Mouse (Mus musculus) forebrain, embryonic 13.5 days (tissue): ENCODE data around the gene Prkg1. TPM values are rescaled to one million over a fixed set of nuclear protein-coding genes. Genes with fewer than 3 reads are reported as not detected.

Experiments used
- ATAC-seq: fragments of 200-750 bp; cut with Nextera tagmentation; 2 replicates; pipeline ENCODE4 v1.8.0; 2017
- H3K27ac ChIP-seq: fragments of 300-500 bp; sonication (generic); 2 replicates; pipeline ENCODE4 v1.5.1; 2015; ENCODE audit warnings: inconsistent platforms, mild to moderate bottlenecking, moderate library complexity
- H3K27me3 ChIP-seq: fragments of 300-500 bp; sonication (generic); 2 replicates; pipeline ENCODE4 v1.6.1; 2015; ENCODE audit warnings: mild to moderate bottlenecking, inconsistent platforms
- H3K36me3 ChIP-seq: fragments of 300-500 bp; sonication (generic); 2 replicates; pipeline ENCODE4 v1.6.1; 2015; ENCODE audit warnings: mild to moderate bottlenecking, inconsistent platforms; ENCODE audit not compliant: poor library complexity, severe bottlenecking
- H3K4me1 ChIP-seq: fragments of 300-500 bp; sonication (generic); 2 replicates; pipeline ENCODE4 v1.6.1; 2015; ENCODE audit warnings: inconsistent platforms
- H3K4me2 ChIP-seq: fragments of 300-500 bp; sonication (generic); 2 replicates; pipeline ENCODE4 v1.6.1; 2015; ENCODE audit warnings: inconsistent platforms, mild to moderate bottlenecking, moderate library complexity
- H3K4me3 ChIP-seq: fragments of 300-500 bp; sonication (generic); 2 replicates; pipeline ENCODE4 v1.5.1; 2015; ENCODE audit warnings: mild to moderate bottlenecking, inconsistent platforms
- H3K9ac ChIP-seq: fragments of 300-500 bp; sonication (generic); 2 replicates; pipeline ENCODE4 v1.6.1; 2015; ENCODE audit warnings: mild to moderate bottlenecking, inconsistent platforms
- H3K9me3 ChIP-seq: fragments of 300-500 bp; sonication (generic); replicated peaks from 2 replicates; pipeline ENCODE4 v1.6.1; 2016; ENCODE audit warnings: inconsistent platforms
- WGBS: fragments of 180-500 bp; shearing (Covaris S2); methylation state at CpG from one replicate; pipeline ENCODE4 v1.1.7; 2015; 5-methylcytosine and 5-hydroxymethylcytosine counted together
- polyA plus RNA-seq: library from polyadenylated mRNA; unstranded; fragments of >200 nt; fragmentation: Nextera tagmentation; extraction: Ambion mirVana; gene quantifications from 2 replicates; pipeline ENCODE4 v1.2.1, GENCODE M21; 2015

Gene Prkg1
- polyA plus RNA-seq, 1 experiment from 2014 or later: 1.3 TPM

DNA sequence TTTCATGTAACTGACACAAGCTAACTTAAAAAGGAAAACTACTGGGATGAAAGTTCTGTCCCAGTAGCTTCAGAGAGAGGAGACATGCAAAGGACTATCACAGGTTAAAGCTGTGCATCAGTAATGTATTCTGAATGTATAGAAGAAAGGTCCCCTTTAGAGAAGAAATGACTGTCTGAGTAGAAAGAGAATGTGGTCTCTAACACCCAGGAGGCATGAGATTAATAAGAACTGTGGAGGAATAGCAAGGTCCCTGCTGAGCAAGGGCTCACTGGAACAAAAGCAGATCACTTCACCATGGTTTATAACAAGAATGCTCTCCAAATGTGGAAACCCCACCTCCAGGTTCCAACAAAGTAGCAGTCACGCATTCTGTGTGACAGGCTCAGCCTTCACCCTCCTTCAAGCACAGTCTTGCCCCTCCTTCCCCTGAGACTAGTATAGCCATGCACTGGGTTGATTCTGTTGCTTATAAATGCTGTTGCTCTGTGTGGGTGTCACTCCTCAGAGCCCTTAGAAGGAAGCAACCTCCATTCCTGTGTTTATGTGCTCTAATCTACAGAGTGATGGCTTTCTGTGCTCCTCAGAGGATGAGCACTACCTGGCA lies 931.7 kb downstream of the Prkg1 start:
- Histone ChIP-seq H3K4me3 (no peak overlapping the region), H3K36me3 (no peaks in the 10 kb centered on the region), H3K27ac (no peak overlapping the region), H3K4me1 (no peaks in the 10 kb centered on the region), H3K9me3 (no peaks in the 10 kb centered on the region), H3K27me3 (no peaks in the 10 kb centered on the region), H3K4me2 (no peak overlapping the region), H3K9ac (no peak overlapping the region)
- 0% methylated on average over 1 of the region's 1 CpGs for WGBS
- peak; percentile 45; the same call in 1 of the 2 replicates for ATAC-seq

DNA sequence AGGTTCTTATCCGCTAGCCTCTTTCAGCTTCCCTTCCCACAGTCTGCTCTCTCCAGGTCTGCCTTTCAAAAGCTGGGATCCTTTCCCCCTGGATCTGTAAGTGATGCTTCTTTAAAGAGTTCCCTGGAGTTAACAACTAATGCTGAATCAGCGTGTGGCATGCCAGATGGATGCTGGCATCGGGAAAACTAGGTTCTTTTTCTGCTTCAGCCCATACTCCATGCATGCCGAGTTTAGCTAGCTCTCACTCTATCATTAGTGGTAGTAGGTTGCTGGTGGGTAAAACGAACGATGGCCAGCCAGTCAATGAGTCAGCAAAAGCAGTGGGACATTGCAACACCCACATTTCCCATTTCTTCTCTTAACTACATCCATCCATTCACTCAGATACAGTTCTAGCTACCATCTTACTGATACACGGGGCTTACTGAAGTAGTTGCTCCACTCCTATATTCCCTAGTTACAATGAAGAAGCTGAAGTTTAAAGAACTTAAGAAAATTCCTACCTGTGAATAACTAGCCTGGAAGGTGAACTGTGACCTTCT lies 935.5 kb downstream of the Prkg1 start:
- Histone ChIP-seq H3K4me2 (no peak overlapping the region), H3K27ac (no peak overlapping the region), H3K9me3 (no peaks in the 10 kb centered on the region), H3K27me3 (no peaks in the 10 kb centered on the region), H3K4me1 (no peaks in the 10 kb centered on the region), H3K4me3 (no peak overlapping the region), H3K36me3 (no peaks in the 10 kb centered on the region), H3K9ac (no peak overlapping the region)
- ATAC-seq: no peak
- 87% methylated on average over 7 of the region's 7 CpGs for WGBS

DNA sequence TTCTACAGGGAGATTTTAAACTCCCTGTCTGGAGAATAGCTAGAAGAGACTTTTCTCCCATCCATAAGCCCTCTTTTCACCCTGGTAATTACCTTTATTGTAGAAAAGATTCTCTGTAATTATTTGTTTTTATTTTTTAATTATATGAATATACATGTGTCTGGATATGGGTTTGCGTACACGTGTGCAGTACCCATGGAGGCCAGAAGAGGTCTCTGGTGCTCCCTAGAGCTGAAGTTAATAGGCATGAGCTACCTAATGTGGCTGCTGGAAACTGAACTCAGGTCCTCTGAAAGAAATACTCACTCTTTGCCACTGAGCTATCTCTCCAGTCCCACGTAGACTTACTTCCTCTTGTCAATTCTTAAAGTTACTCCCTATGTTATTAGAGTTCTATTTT lies 937.0 kb downstream of the Prkg1 start:
- no peak overlapping the region for H3K4me3 ChIP-seq
- H3K4me2 ChIP-seq: no peak overlapping the region
- no peak overlapping the region for H3K9ac ChIP-seq
- H3K27me3 ChIP-seq: no peaks in the 10 kb centered on the region
- H3K27ac ChIP-seq: no peak overlapping the region
- ATAC-seq: no peak
- H3K36me3 ChIP-seq: no peaks in the 10 kb centered on the region
- no peaks in the 10 kb centered on the region for H3K4me1 ChIP-seq
- H3K9me3 ChIP-seq: no peaks in the 10 kb centered on the region
- 90% methylated on average over 3 of the region's 3 CpGs for WGBS

DNA sequence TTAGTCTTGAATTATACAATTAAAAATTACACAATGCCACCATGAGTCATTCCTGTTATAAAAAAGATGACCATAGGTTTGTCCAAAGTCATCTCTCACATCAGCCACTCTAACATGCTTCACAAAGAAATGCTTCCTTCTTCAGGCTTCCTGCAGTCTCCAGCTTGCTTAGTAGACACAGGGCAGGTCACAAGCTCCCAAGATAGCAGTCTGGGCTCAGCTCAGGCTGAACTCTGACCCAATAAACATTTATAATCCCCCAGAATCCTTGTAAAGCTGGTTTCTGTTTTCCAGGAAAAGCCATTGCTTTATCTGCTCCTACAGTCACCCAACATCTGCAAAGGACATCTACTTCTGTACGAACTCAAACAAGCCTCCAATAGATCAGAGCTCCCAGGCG lies 938.7 kb downstream of the Prkg1 start:
- Histone ChIP-seq H3K4me1 (no peaks in the 10 kb centered on the region), H3K27ac (no peak overlapping the region), H3K4me2 (no peak overlapping the region), H3K27me3 (no peaks in the 10 kb centered on the region), H3K9me3 (no peaks in the 10 kb centered on the region), H3K9ac (no peak overlapping the region), H3K36me3 (no peaks in the 10 kb centered on the region), H3K4me3 (no peak overlapping the region)
- ATAC-seq: no peak
- WGBS: 82% methylated on average over 2 of the region's 2 CpGs

DNA sequence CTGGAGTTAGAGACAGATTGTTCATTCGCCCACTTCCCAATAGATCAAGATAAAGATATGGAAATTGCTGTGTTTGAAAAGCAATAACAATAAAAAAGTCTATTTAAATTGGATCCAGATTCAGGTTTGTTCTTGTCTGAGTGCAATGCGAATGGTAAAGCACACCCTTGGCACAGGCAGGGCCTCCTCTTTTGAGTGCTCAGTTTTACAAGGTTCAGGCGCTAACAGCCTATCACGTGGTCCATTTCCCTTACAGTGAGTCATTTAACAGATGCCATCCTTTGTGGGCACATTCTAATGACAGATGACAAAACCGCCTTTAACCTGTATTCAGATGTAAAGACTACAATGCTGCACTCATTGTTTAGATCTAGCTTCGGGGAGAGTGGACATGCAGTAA lies 949.2 kb downstream of the Prkg1 start:
- no peak overlapping the region for H3K9ac ChIP-seq
- no peak overlapping the region for H3K4me3 ChIP-seq
- no peaks in the 10 kb centered on the region for H3K36me3 ChIP-seq
- H3K27me3 ChIP-seq: no peaks in the 10 kb centered on the region
- peak; percentile 74; the same call in 1 of the 2 replicates for ATAC-seq
- 63% methylated on average over 6 of the region's 6 CpGs for WGBS
- H3K9me3 ChIP-seq: no peaks in the 10 kb centered on the region
- H3K4me1 ChIP-seq: 0 out of 2 replicates have a peak, but pooled peaks cover 5% of the 10 kb centered on the region
- H3K4me2 ChIP-seq: no peak overlapping the region
- no peak overlapping the region for H3K27ac ChIP-seq

DNA sequence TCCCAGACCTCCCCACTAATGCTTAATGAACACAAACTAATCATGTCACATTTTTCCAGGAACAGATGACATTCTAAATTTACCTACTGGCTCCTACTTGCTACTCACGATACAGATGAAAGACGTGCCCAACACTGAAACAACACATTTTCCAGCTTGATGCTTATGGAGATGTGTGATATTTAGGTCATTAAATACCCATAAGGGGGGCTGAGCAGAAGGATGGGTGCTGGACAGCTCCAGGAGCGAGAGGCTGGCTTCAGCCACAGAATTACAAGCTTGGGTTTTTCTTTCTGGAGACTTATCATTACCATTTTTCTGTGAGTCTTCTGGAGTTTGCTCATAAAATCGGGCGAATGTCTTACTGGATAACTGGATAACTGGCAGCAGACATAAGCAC lies 958.6 kb downstream of the Prkg1 start:
- Histone ChIP-seq H3K4me2 (no peak overlapping the region), H3K9me3 (no peaks in the 10 kb centered on the region), H3K27ac (no peak overlapping the region), H3K9ac (no peak overlapping the region), H3K36me3 (no peaks in the 10 kb centered on the region), H3K27me3 (no peaks in the 10 kb centered on the region), H3K4me1 (no peaks in the 10 kb centered on the region), H3K4me3 (no peak overlapping the region)
- no peak for ATAC-seq
- WGBS: 87% methylated on average over 5 of the region's 5 CpGs

DNA sequence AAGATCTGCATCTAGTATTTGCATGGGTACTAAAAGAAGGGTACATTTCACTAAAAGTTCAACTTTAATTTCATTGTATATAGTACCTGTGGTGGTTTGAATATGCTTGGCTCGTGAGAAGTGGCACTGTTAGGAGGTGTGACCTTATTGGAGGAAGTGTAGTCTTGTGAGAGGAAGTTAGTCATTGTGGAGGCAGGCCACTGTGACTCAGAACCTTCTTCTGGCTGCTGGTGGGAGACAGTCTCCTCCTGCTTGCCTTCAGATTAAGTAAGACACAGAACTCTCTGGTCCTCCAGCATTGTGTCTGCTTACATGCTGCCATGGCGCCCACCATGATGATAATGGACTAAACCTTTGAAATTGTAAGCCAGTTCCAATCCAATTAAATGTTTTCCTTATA lies 984.0 kb downstream of the Prkg1 start:
- H3K4me2 ChIP-seq: no peak overlapping the region
- H3K9me3 ChIP-seq: no peaks in the 10 kb centered on the region
- H3K4me3 ChIP-seq: no peak overlapping the region
- no peak overlapping the region for H3K27ac ChIP-seq
- ATAC-seq: no peak
- H3K9ac ChIP-seq: no peak overlapping the region
- H3K36me3 ChIP-seq: no peaks in the 10 kb centered on the region
- WGBS: 87% methylated on average over 2 of the region's 2 CpGs
- H3K4me1 ChIP-seq: no peaks in the 10 kb centered on the region
- H3K27me3 ChIP-seq: no peaks in the 10 kb centered on the region

DNA sequence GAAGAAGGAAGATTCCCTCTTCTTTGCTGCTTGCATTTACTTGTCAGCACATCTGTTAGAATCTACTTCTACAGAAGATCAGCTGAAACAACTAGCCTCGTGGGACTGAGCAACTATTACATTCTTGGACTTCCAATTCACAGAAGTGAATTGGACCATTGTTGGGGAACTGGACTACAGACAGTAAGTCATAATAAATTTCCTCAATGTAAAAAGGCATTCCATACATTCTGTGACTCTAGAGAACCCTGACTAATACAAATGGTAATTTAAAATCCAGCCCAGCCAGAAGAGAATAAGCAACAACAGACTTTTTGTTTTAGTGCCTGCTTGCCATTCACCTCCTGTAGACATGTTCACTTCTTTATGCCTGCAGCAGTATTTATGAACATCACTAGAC lies 996.5 kb downstream of the Prkg1 start:
- no peaks in the 10 kb centered on the region for H3K9me3 ChIP-seq
- H3K4me1 ChIP-seq: no peaks in the 10 kb centered on the region
- no peak overlapping the region for H3K27ac ChIP-seq
- no peak overlapping the region for H3K9ac ChIP-seq
- WGBS: 36% methylated on average over 1 of the region's 1 CpGs
- ATAC-seq: no peak
- no peaks in the 10 kb centered on the region for H3K27me3 ChIP-seq
- H3K4me3 ChIP-seq: no peak overlapping the region
- no peaks in the 10 kb centered on the region for H3K36me3 ChIP-seq
- H3K4me2 ChIP-seq: no peak overlapping the region

DNA sequence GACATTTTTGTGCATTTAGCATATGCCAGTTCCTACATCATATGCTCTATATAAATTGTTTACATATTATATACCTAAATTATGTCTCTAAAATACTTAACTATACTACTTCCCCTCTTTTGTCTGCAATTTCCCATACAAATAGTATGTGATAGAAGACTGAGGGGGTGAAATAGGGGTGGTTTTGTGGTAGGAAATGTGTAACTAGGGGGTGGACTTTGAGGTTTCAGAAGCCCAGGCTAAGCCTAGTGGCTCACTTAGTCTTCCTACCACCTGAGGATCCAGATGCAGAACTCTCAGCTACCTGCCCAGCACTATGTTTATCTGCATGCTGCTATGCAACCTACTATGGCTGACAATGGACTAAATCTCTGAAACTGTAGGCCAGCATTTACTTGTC lies 1020.4 kb downstream of the Prkg1 start:
- Histone ChIP-seq H3K9ac (no peak overlapping the region), H3K27me3 (no peaks in the 10 kb centered on the region), H3K4me2 (no peak overlapping the region), H3K4me1 (no peaks in the 10 kb centered on the region), H3K27ac (no peak overlapping the region), H3K9me3 (no peaks in the 10 kb centered on the region), H3K4me3 (no peak overlapping the region), H3K36me3 (no peaks in the 10 kb centered on the region)
- no peak for ATAC-seq

DNA sequence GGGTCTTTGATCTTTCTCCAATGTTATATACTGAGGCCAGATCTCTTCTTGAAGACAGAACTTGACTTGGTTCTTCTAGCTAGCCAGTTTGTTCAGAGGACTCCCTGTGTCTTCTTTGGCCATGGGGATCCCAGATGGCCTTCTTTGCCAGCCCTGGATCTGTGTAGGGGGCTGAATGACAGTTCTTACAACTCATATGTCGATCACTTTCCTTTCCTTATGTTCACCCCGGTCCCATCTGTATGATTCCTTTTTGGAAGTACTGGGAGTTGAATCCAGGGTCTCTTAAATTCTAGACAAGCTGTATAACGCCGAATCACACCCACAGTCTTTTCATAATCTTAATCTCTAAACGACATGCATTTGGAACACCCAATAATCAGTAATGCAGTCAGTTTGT lies 1065.7 kb downstream of the Prkg1 start:
- Histone ChIP-seq H3K27me3 (no peaks in the 10 kb centered on the region), H3K27ac (no peak overlapping the region), H3K4me2 (no peak overlapping the region), H3K9ac (no peak overlapping the region), H3K36me3 (no peaks in the 10 kb centered on the region), H3K4me1 (no peaks in the 10 kb centered on the region), H3K9me3 (no peaks in the 10 kb centered on the region), H3K4me3 (no peak overlapping the region)
- ATAC-seq: no peak
- WGBS: 91% methylated on average over 5 of the region's 5 CpGs

DNA sequence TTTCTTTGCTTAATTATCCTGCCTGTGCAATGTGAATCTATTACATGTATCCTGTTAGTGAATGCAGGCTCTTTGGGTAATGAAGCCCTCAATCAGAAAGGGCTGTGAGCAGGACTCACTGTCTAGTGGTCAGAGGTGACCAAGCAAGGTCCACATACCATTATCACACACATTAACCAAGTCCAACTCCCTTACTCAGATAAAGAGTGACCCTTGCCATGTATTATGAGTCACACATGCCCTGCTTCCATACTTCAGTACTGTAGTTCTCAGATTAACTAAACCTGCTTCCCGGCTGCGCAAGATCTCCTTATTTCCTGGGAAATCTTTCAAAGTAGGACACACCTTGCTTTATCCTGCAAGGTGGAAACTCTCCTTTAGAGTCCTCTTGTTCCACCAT lies 1073.6 kb downstream of the Prkg1 start:
- WGBS: 99% methylated on average over 2 of the region's 2 CpGs

DNA sequence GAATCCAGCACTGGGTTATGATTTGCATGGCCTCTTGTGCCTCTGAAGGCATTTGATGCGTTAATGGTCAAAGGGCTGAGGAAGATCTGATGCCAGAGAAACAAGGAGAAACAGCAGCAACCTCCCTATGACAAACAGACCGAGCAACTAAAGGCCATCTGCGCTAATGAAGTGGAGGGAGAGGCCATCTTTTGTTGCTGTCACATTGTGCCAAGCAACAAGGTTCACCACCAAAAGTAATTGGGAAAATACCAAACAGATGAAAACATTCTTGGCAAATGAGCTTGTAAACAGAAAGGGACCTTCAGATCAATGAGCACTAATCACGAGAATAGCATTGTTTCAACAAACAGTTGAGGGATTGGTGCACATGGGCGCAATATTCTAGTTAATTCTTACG lies 1074.1 kb downstream of the Prkg1 start:
- peak; percentile 63; the same call in 1 of the 2 replicates for ATAC-seq
- Histone ChIP-seq H3K27ac (no peak overlapping the region), H3K4me1 (0 out of 2 replicates have a peak, but pooled peaks cover 5% of the 10 kb centered on the region), H3K36me3 (no peaks in the 10 kb centered on the region), H3K9ac (no peak overlapping the region), H3K27me3 (no peaks in the 10 kb centered on the region), H3K4me2 (no peak overlapping the region), H3K4me3 (no peak overlapping the region), H3K9me3 (no peaks in the 10 kb centered on the region)
- WGBS: 51% methylated on average over 6 of the region's 6 CpGs

More for the DNA sequence above, 1073.6 kb downstream of the Prkg1 start:
- H3K9ac ChIP-seq: no peak overlapping the region
- no peaks in the 10 kb centered on the region for H3K27me3 ChIP-seq
- 0 out of 2 replicates have a peak, but pooled peaks cover 5% of the 10 kb centered on the region for H3K4me1 ChIP-seq
- H3K4me3 ChIP-seq: no peak overlapping the region
- no peaks in the 10 kb centered on the region for H3K36me3 ChIP-seq
- H3K27ac ChIP-seq: no peak overlapping the region
- H3K4me2 ChIP-seq: no peak overlapping the region
- peak; percentile 24; the same call in 1 of the 2 replicates for ATAC-seq
- H3K9me3 ChIP-seq: no peaks in the 10 kb centered on the region

DNA sequence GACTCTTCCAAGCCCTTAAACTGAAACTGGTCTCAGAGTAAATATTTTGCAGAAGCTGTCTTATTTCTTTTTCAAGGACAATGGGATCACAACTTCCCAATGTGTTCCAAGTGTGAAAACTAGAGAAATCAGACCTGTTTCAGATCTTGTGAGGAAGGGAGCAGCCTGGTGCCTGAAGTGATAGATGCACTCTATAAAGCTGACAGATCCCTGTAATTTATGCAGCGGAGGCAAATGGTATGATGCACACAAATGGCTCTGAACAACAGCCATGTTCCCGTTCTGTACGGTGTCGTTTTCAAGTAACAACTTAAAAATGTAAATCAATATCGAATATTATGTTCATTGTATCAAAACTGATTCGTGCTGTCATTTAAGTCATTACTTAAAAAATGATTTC lies 1076.9 kb downstream of the Prkg1 start:
- Histone ChIP-seq H3K27me3 (no peaks in the 10 kb centered on the region), H3K9ac (no peak overlapping the region), H3K27ac (no peak overlapping the region), H3K36me3 (no peaks in the 10 kb centered on the region), H3K4me1 (0 out of 2 replicates have a peak, but pooled peaks cover 5% of the 10 kb centered on the region), H3K4me3 (no peak overlapping the region), H3K4me2 (no peak overlapping the region), H3K9me3 (no peaks in the 10 kb centered on the region)
- peak; percentile 73; the same call in 1 of the 2 replicates for ATAC-seq
- 76% methylated on average over 6 of the region's 6 CpGs for WGBS
